Mouse (Mus musculus) E14TG2a.4 (cell line): ENCODE data around the gene Etl4.

Source experiments
- CTCF ChIP-seq: conservative IDR thresholded peaks from 2 replicates; pipeline ENCODE4 v1.5.1; 2014; ENCODE audit warnings: low read length
- POU5F1 ChIP-seq: IDR thresholded peaks from 2 replicates; pipeline ENCODE4 v1.6.1; 2014; ENCODE audit warnings: low read length, borderline replicate concordance

- TF ChIP-seq POU5F1, result no peak
- no peak for TF ChIP-seq CTCF
Observed at GRCm38 (mm10) chr2:20737837-20738236, 828.3 kb downstream of the Etl4 start.
